Mouse (Mus musculus): ENCODE measurements at regions not wholly inside any gene's neighbourhood (a gene's known extent, or its start where the extent isn't known, plus 50 kb on each side); places are given as distances from the start of the nearest gene placed in this dataset.

DNA sequence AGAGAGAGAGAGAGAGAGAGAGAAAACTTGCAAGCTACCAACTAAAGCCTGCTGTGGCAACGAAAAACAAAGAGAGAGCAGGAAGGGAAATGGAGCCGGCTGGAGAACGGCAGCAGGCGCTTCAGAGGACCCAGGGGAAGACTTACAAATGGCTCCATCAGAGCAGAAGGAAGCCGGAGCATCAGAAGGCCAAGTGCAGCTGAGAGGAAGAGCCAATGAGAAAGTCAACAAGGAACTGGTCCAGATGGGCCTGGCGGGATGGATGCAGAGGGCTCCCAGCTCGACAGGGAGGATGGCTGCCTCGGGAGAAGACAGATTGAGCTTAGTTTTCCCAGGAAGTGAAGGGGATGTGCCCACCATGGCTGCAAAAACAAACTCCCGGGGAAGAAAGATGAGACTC lies 127.2 kb upstream of the Mgmt start:
- WGBS, result 54% methylated on average over 9 of the region's 9 CpGs
- Histone ChIP-seq H3K27ac (no peak overlapping the region), H3K9me3 (replicated peaks) (no peaks in the 10 kb centered on the region), H3K9ac (no peak overlapping the region), H3K4me1 (replicated peaks) (no peaks in the 10 kb centered on the region), H3K4me3 (no peak overlapping the region), H3K36me3 (no peaks in the 10 kb centered on the region), H3K27me3 (peaks cover 5% of the 10 kb centered on the region; the same call in 1 of the 2 replicates), H3K4me2 (no peak overlapping the region)
- ATAC-seq (replicated peaks; ENCODE audit: insufficient number of reproducible peaks, insufficient read depth, low FRiP score, low read depth), result no peak

DNA sequence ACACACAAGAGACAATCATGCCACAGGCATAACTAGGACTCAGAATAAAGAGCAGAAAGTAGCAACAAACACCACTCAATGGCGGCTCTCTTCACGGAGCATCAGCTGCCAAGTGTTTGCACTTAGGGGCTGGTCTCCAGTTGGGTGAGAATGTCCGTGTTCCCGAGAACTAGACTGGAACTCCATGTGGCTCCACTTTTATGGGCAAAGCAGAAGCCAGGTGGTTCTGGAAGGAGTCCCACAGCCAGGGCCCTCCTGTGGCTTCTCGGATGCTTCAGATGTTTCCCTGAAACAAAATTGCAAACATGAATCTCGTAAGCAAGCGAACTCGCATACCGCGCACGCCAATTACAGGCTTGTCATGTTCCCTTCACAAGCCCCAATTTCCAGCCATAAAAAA lies 113.7 kb upstream of the Mgmt start:
- Histone ChIP-seq H3K9me3 (replicated peaks) (no peaks in the 10 kb centered on the region), H3K4me2 (no peak overlapping the region), H3K27me3 (no peaks in the 10 kb centered on the region), H3K4me3 (no peak overlapping the region), H3K36me3 (no peaks in the 10 kb centered on the region), H3K4me1 (replicated peaks) (no peaks in the 10 kb centered on the region), H3K27ac (no peak overlapping the region), H3K9ac (no peak overlapping the region)
- 88% methylated on average over 11 of the region's 11 CpGs for WGBS
- ATAC-seq (replicated peaks; ENCODE audit: insufficient number of reproducible peaks, insufficient read depth, low FRiP score, low read depth), result no peak

DNA sequence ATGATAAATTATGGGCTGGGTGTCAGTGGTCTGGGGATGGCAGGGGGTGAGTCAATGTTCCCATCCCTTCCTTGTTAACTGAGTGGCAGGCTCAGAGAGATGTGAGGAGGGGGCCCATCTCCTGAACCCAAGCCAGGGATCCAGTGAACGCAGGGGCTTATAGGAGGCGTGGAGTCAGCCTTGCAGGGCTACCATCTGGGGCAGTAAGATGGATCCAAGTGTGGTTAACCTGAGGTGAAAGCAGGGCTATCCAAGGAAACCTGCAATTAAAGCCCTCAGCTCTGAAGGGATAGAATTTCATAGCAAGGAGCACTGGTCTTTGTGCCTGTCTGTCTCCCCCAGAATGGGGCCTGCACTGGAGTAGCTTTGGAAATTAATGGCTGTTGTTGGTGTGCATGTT lies 103.3 kb upstream of the Mgmt start:
- H3K36me3 ChIP-seq, result no peaks in the 10 kb centered on the region
- H3K4me2 ChIP-seq, result no peak overlapping the region
- no peak for ATAC-seq (replicated peaks; ENCODE audit: insufficient number of reproducible peaks, insufficient read depth, low FRiP score, low read depth)
- no peak overlapping the region for H3K4me3 ChIP-seq
- H3K27ac ChIP-seq, result no peak overlapping the region
- 74% methylated on average over 2 of the region's 2 CpGs for WGBS
- no peaks in the 10 kb centered on the region for H3K9me3 ChIP-seq (replicated peaks)
- no peaks in the 10 kb centered on the region for H3K4me1 ChIP-seq (replicated peaks)
- H3K9ac ChIP-seq, result no peak overlapping the region
- H3K27me3 ChIP-seq, result no peaks in the 10 kb centered on the region

DNA sequence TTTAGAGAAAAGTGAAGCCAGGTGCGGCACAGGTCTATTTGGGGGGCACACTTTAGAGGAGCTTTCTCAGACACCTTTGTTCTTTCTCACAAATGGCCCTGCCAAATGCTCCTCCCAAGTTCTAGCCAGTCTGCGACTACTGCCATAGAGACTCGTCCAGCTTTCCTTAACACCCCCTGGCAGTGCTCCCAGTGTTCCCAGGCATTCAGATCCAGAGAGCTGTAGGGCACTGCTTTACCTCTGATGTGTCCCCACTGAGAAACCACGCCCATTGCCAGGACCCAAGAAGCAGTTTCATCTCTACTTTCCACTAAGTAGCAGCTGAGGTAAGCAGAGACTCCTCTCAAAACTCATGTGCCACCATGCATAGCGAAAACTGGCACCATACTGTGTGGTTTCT lies 102.3 kb upstream of the Mgmt start:
- WGBS, result 66% methylated on average over 5 of the region's 5 CpGs
- no peak overlapping the region for H3K27ac ChIP-seq
- H3K4me1 ChIP-seq (replicated peaks), result no peaks in the 10 kb centered on the region

DNA sequence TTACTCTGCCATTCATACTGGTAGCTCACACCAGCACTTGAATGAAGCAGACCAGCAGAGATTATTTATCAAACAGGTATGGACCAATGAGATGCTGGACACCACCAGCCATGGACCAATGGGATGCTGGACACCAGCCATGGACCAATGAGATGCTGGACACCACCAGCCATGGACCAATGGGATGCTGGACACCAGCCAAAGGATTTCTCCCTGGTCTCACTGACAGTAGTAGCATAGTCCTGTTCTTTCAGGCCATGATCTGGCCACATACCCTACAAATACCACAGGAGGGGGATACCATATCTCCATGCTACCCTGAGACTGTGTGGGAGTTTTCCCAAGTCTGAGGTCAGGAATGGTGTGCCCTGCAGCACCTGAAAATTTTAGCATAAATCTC lies 98.0 kb upstream of the Mgmt start:
- Histone ChIP-seq H3K27me3 (no peaks in the 10 kb centered on the region), H3K27ac (no peak overlapping the region), H3K9ac (no peak overlapping the region), H3K4me2 (no peak overlapping the region), H3K4me1 (replicated peaks) (0 out of 2 replicates have a peak, but pooled peaks cover 3% of the 10 kb centered on the region), H3K36me3 (no peaks in the 10 kb centered on the region), H3K9me3 (replicated peaks) (no peaks in the 10 kb centered on the region), H3K4me3 (no peak overlapping the region)
- ATAC-seq (replicated peaks; ENCODE audit: insufficient number of reproducible peaks, insufficient read depth, low FRiP score, low read depth), result no peak

More for the DNA sequence above, 102.3 kb upstream of the Mgmt start:
- Histone ChIP-seq H3K36me3 (no peaks in the 10 kb centered on the region), H3K9me3 (replicated peaks) (no peaks in the 10 kb centered on the region), H3K27me3 (no peaks in the 10 kb centered on the region), H3K4me3 (no peak overlapping the region), H3K9ac (no peak overlapping the region), H3K4me2 (no peak overlapping the region)
- ATAC-seq (replicated peaks; ENCODE audit: insufficient number of reproducible peaks, insufficient read depth, low FRiP score, low read depth), result no peak

DNA sequence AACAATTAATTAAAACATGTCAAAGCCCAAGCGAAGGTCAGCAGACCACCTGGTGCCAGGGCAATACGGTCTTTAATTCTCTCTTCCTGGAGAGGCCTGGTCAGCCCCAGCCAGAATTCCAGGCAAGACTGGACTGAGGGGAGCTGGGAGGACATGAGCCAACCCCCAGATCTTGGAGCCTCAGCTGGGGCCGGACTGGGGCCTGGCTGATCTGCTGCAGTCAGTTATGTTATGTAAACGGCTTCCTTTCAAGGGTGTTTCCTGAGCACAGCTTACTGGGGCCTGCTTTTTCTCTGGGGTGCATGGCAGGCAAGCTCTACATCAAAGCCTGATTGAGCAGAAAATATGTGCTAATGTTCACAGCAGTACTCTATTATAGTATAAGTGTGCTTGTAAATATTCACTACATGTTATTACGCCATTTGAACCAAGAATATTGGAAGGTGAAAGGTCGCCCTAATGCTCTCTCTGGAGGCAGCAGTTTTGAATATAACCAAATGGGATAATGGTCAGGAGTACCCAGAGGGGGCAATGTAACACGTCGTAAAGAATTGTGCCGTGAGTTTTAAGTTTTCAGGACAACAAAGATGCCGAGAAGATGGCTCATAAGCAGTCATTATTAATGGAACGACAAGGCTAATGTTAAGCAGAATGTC lies 96.5 kb upstream of the Mgmt start:
- no peaks in the 10 kb centered on the region for H3K36me3 ChIP-seq
- H3K27me3 ChIP-seq, result no peaks in the 10 kb centered on the region
- no peak overlapping the region for H3K27ac ChIP-seq
- no peak for ATAC-seq (replicated peaks; ENCODE audit: insufficient number of reproducible peaks, insufficient read depth, low FRiP score, low read depth)
- no peak overlapping the region for H3K4me3 ChIP-seq
- H3K4me2 ChIP-seq, result no peak overlapping the region
- WGBS, result 60% methylated on average over 11 of the region's 11 CpGs
- H3K9me3 ChIP-seq (replicated peaks), result no peaks in the 10 kb centered on the region
- H3K4me1 ChIP-seq (replicated peaks), result 0 out of 2 replicates have a peak, but pooled peaks cover 3% of the 10 kb centered on the region
- H3K9ac ChIP-seq, result no peak overlapping the region

DNA sequence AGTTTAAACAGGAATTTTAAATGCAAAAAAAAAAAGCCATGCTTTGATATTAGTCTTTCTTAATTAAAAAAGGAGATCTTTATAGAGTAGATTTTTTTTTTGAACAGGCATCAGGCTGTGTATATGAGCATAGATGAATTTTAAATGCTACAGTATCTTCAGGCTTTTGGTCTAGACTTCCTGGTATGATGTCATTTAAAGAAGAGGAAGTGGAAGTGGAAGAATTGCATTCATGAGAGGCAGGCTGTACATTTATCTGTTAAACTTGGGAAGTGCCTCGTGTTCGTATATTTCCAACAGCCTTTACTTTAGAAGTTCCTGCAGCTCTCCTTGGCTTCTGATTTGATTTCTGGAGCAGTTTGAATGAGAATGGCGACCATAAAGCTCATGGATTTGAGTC lies 95.8 kb upstream of the Mgmt start:
- Histone ChIP-seq H3K36me3 (no peaks in the 10 kb centered on the region), H3K27me3 (no peaks in the 10 kb centered on the region), H3K4me1 (replicated peaks) (0 out of 2 replicates have a peak, but pooled peaks cover 3% of the 10 kb centered on the region), H3K9ac (no peak overlapping the region), H3K27ac (no peak overlapping the region), H3K4me3 (no peak overlapping the region), H3K4me2 (no peak overlapping the region), H3K9me3 (replicated peaks) (no peaks in the 10 kb centered on the region)
- WGBS, result 75% methylated on average over 3 of the region's 3 CpGs
- ATAC-seq (replicated peaks; ENCODE audit: insufficient number of reproducible peaks, insufficient read depth, low FRiP score, low read depth), result no peak

DNA sequence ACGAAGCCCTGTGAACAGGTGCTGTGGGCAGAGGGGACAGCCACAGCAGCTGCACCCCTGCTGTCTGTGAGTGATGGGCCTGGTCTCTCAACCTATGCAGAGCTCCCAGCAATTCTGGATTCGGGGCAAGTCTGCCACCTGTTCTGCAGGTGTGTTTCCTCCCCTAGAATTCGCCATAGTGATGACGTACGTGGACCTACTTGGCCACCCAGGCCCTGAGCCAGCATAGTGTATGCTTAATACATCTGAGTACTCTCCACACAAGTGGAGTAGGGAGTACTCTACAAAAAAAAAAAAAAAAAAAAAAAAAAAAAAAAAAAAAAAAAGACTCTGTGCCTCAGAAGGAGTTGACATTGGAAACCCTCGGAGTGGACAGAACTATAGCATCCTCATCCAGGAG lies 87.3 kb upstream of the Mgmt start:
- Histone ChIP-seq H3K4me3 (no peak overlapping the region), H3K4me2 (no peak overlapping the region), H3K4me1 (replicated peaks) (no peaks in the 10 kb centered on the region), H3K27ac (no peak overlapping the region), H3K9ac (no peak overlapping the region), H3K27me3 (no peaks in the 10 kb centered on the region), H3K9me3 (replicated peaks) (peaks cover 3% of the 10 kb centered on the region), H3K36me3 (no peaks in the 10 kb centered on the region)
- no peak for ATAC-seq (replicated peaks; ENCODE audit: insufficient number of reproducible peaks, insufficient read depth, low FRiP score, low read depth)
- 79% methylated on average over 6 of the region's 6 CpGs for WGBS

DNA sequence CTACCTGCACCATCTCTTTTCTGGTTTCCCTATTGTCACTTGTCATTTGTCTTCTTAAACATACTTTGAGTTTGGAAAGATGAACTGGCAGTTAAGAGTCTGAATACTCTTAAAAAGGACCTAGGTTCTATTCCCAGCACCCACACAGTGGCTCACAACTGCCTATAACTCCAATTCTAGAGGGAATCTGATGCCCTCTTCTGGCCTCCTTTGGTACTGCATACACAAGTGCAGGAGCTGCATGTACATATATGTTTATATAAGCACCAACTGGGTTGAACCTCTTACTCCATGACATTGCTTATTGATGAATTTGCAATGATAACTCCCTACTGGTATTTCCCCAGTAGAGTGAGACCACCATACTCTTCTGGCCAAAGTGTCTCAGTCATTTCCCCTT lies 86.4 kb upstream of the Mgmt start:
- no peaks in the 10 kb centered on the region for H3K27me3 ChIP-seq
- no peak overlapping the region for H3K9ac ChIP-seq
- no peak overlapping the region for H3K4me2 ChIP-seq
- H3K27ac ChIP-seq, result no peak overlapping the region
- H3K9me3 ChIP-seq (replicated peaks), result peaks cover 3% of the 10 kb centered on the region
- no peaks in the 10 kb centered on the region for H3K4me1 ChIP-seq (replicated peaks)
- H3K36me3 ChIP-seq, result no peaks in the 10 kb centered on the region
- no peak overlapping the region for H3K4me3 ChIP-seq
- ATAC-seq (replicated peaks; ENCODE audit: insufficient number of reproducible peaks, insufficient read depth, low FRiP score, low read depth), result no peak

DNA sequence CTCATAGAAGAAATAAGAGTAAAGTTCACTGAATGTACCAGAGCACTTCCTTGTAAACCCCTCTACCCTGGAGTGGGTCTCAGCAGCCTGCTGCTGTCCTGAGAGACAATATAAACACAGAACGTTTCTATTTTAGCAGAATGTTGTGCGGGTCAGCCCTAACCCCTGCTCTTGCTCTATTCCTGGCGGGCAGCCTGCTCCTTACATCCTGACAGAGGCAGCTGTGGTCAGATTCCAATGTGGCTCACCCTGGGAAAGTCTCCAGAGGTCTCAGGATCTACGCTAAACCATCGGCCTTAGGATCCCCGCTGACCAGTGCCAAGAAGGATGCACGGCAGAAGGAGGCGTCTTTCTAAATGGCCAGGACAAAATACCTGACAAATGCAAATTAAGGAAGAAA lies 84.8 kb upstream of the Mgmt start:
- H3K4me1 ChIP-seq (replicated peaks), result no peaks in the 10 kb centered on the region
- no peaks in the 10 kb centered on the region for H3K36me3 ChIP-seq
- no peak overlapping the region for H3K27ac ChIP-seq
- H3K9me3 ChIP-seq (replicated peaks), result peaks cover 3% of the 10 kb centered on the region
- WGBS, result 54% methylated on average over 8 of the region's 8 CpGs
- no peak overlapping the region for H3K4me3 ChIP-seq
- no peak overlapping the region for H3K4me2 ChIP-seq
- no peak overlapping the region for H3K9ac ChIP-seq
- ATAC-seq (replicated peaks; ENCODE audit: insufficient number of reproducible peaks, insufficient read depth, low FRiP score, low read depth), result 0 out of 2 replicates have a peak, but pooled peaks have one; percentile 7
- H3K27me3 ChIP-seq, result no peaks in the 10 kb centered on the region

DNA sequence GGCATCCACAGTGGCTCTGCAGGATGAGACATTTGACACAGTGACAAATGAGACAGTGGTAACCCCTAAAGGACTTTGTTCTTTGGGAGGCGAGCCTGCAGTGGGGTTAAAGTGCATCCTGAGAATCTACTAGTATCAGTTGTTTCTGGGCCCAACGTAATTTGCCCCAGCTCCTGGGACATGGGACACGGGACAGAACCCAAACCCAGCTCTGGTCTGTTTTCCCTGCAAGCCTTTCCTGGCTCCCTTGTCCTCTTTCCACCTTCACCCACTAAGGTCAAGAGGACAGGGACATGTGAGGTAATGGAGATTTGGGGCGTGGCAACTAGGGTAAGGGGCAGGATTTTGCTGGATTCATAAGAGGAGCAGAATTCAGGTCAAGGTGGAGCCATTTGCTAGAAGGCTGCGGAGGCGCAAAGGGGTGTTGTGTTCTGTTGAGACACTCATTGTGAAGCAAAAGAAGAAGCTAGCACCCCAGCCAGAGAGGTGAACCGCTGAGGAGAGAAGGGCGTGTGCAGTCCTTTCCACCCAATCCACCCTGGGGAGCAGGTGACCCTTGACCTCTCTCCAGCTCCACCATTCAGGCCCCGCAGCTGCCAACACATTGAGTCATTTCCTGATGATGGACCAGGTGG lies 80.6 kb upstream of the Mgmt start:
- 74% methylated on average over 9 of the region's 9 CpGs for WGBS
- no peak overlapping the region for H3K4me2 ChIP-seq
- H3K27me3 ChIP-seq, result no peaks in the 10 kb centered on the region
- H3K36me3 ChIP-seq, result no peaks in the 10 kb centered on the region
- no peak overlapping the region for H3K27ac ChIP-seq
- H3K9ac ChIP-seq, result no peak overlapping the region
- H3K9me3 ChIP-seq (replicated peaks), result no peaks in the 10 kb centered on the region
- ATAC-seq (replicated peaks; ENCODE audit: insufficient number of reproducible peaks, insufficient read depth, low FRiP score, low read depth), result no peak
- H3K4me1 ChIP-seq (replicated peaks), result no peaks in the 10 kb centered on the region
- no peak overlapping the region for H3K4me3 ChIP-seq

DNA sequence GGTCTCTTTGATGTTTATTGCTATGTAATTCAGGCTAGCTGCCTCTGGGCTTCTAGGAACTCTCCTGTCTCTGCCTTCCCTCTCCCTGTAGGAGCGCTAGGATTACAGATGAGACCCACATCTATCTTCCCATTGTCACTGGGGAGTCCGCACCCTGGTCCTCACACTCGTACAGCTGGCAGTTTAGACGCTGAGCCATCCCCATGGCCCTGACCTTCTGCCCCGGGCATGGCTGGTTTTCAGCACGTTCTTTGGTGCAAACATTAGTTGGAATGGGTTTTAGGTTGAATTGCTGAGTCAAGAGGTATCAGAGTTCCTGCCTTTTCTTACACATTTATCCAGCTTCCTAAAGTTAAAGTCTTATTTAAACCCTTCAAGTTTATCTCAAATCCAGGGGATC lies 79.7 kb upstream of the Mgmt start:
- Histone ChIP-seq H3K9me3 (replicated peaks) (no peaks in the 10 kb centered on the region), H3K4me2 (no peak overlapping the region), H3K27me3 (no peaks in the 10 kb centered on the region), H3K27ac (no peak overlapping the region), H3K9ac (no peak overlapping the region), H3K4me1 (replicated peaks) (no peaks in the 10 kb centered on the region), H3K4me3 (no peak overlapping the region), H3K36me3 (no peaks in the 10 kb centered on the region)
- WGBS, result 82% methylated on average over 6 of the region's 6 CpGs
- no peak for ATAC-seq (replicated peaks; ENCODE audit: insufficient number of reproducible peaks, insufficient read depth, low FRiP score, low read depth)

Data from heart, embryonic 15.5 days (tissue).